Mouse (Mus musculus): ENCODE results near the gene Gm8909. TPM values are rescaled to one million over a fixed set of nuclear protein-coding genes. Genes with fewer than 3 reads are reported as not detected.
A peak's percentile ranks its signal among the peaks of the same experiment; 100 is the strongest.
"Not testable (repeated sequence)": the region's sequence is repeated elsewhere in the genome, so short reads cannot be mapped to it uniquely, and the experiment has no call there.

Gm8909 gene
- polyA plus RNA-seq, 1 experiment: 0.15 TPM

GRCm38 (mm10) chr17:36154271-36155149, 13.8 kb downstream of the Gm8909 start:
- H3K27me3 ChIP-seq (ENCODE audit: control insufficient read depth, insufficient read depth, low read length): peaks cover 15% of the 10 kb centered on the region

GRCm38 (mm10) chr17:36151200-36151599, 17.1 kb downstream of the Gm8909 start:
- not testable (repeated sequence) for H3K4me1 ChIP-seq (ENCODE audit: control insufficient read depth, insufficient read depth, insufficient read length); H3K27me3 ChIP-seq (ENCODE audit: control insufficient read depth, insufficient read depth, low read length); DNase-seq (ENCODE audit: low read depth in 1 of 2, low spot score in 2 of 2); H3K36me3 ChIP-seq (ENCODE audit: control insufficient read depth, insufficient read depth, low read length); H3K27ac ChIP-seq (ENCODE audit: insufficient read depth, low read length); H3K4me3 ChIP-seq (ENCODE audit: extremely low read depth, insufficient read depth, insufficient read length)
- WGBS: 44% methylated on average over 4 of the region's 4 CpGs

More at GRCm38 (mm10) chr17:36154271-36155149, 13.8 kb downstream of the Gm8909 start:
- Histone ChIP-seq H3K4me1 (ENCODE audit: control insufficient read depth, insufficient read depth, insufficient read length) (peaks cover 2% of the 10 kb centered on the region; the same call in 1 of the 2 replicates), H3K27ac (ENCODE audit: insufficient read depth, low read length) (no peak overlapping the region), H3K4me3 (ENCODE audit: extremely low read depth, insufficient read depth, insufficient read length) (no peak overlapping the region), H3K36me3 (ENCODE audit: control insufficient read depth, insufficient read depth, low read length) (no peaks in the 10 kb centered on the region)
- WGBS: 35% methylated on average over 3 of the region's 3 CpGs
- no peak for DNase-seq (ENCODE audit: low read depth in 1 of 2, low spot score in 2 of 2)
- TF ChIP-seq CTCF (IDR thresholded peaks at IDR 0.05; ENCODE audit: extremely low read depth, insufficient read depth, insufficient read length, insufficient replicate concordance): no peak
- TF ChIP-seq POLR2A (IDR thresholded peaks at IDR 0.05; ENCODE audit: low read depth, low read length): no peak

- H3K27me3 ChIP-seq (ENCODE audit: control insufficient read depth, insufficient read depth, low read length): peaks cover 10% of the 10 kb centered on the region
- H3K27ac ChIP-seq (ENCODE audit: insufficient read depth, low read length): not testable (repeated sequence)
These were observed 19.9 kb downstream of the Gm8909 start for GRCm38 (mm10) chr17:36148468-36148867.

DNA sequence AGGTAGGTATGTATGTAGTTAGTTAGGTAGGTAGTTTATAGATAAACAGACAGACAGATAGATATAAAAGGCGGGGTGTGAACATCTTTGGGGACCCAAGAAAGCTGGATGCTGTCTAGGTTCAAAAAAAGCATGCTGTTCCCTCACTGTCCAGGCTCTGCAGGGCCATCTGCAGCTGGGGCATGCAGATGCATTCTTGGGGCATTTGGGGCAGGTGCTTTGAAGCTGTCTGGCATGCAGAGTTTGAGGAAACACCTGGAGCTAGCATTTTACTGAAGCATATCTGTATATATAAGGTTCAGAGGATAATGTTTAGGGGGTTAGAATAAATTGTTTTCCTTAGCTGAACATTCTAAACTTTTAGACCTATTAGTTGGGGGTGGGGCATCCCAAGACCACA, 21.4 kb downstream of the Gm8909 start:
- H3K4me1 ChIP-seq (ENCODE audit: control insufficient read depth, insufficient read depth, insufficient read length); DNase-seq (ENCODE audit: low read depth in 1 of 2, low spot score in 2 of 2); H3K36me3 ChIP-seq (ENCODE audit: control insufficient read depth, insufficient read depth, low read length); H3K27ac ChIP-seq (ENCODE audit: insufficient read depth, low read length); H3K4me3 ChIP-seq (ENCODE audit: extremely low read depth, insufficient read depth, insufficient read length): not testable (repeated sequence)
- WGBS: 65% methylated on average over 1 of the region's 1 CpGs
- peaks cover 10% of the 10 kb centered on the region for H3K27me3 ChIP-seq (ENCODE audit: control insufficient read depth, insufficient read depth, low read length)

More at GRCm38 (mm10) chr17:36148468-36148867, 19.9 kb downstream of the Gm8909 start:
- not testable (repeated sequence) for H3K36me3 ChIP-seq (ENCODE audit: control insufficient read depth, insufficient read depth, low read length); H3K4me3 ChIP-seq (ENCODE audit: extremely low read depth, insufficient read depth, insufficient read length); H3K4me1 ChIP-seq (ENCODE audit: control insufficient read depth, insufficient read depth, insufficient read length); DNase-seq (ENCODE audit: low read depth in 1 of 2, low spot score in 2 of 2)
- 95% methylated on average over 5 of the region's 5 CpGs for WGBS

DNA sequence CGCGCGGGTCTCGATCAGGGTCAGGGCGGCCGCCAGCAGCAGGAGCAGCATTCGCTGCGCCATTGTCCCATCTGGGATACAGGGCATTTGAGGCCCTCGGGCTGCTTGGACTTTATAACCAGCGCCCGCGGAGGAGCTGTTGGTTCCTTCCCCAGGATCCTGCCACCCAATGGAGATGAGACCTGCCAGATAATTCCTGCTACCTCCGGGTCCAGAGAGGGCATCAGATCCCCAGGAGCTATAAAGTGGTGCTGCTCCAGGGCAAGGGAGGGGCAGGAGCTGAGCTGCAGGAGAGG, 22.5 kb downstream of the Gm8909 start:
- not testable (repeated sequence) for H3K27ac ChIP-seq (ENCODE audit: insufficient read depth, low read length); H3K4me1 ChIP-seq (ENCODE audit: control insufficient read depth, insufficient read depth, insufficient read length); DNase-seq (ENCODE audit: low read depth in 1 of 2, low spot score in 2 of 2); H3K27me3 ChIP-seq (ENCODE audit: control insufficient read depth, insufficient read depth, low read length); H3K36me3 ChIP-seq (ENCODE audit: control insufficient read depth, insufficient read depth, low read length)
- WGBS: 5% methylated on average over 13 of the region's 13 CpGs
- peak overlapping the region; percentile 56; the same call in 1 of the 2 replicates for H3K4me3 ChIP-seq (ENCODE audit: extremely low read depth, insufficient read depth, insufficient read length)

DNA sequence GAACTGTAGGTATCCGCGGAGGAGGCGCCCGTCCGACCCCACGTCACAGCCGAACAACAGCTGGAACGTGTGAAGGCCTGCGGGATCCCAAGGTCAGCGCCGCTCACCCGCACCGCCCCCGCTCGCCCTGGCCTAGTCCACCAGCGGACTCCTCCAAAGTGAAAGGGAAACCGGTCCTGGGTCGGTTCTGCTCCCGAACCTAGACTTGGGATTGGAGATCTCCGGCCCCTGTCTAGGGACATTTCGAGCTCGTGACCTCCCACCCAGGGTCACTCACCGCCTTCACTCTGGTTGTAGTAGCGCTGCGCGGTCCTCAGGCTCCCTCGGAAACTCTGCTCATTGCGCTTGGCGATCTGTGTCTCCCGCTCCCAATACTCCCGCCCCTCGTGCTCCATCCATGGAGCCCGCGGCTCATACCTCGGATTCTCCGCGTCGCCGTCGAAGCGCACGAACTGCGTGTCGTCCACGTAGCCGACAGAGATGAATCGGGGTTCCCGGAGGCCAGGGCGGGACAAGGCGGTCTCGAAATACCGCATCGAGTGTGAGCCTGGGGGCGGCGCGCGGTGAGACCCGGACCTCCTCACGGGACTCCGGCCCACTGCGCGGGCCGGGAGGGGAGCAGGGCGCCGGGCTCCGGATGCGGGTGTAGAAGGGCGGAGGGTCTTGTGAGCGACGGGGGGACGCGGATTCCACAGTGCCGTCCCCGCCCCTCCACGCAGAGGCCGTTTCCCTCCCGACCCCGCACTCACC, 23.1 kb downstream of the Gm8909 start:
- H3K4me1 ChIP-seq (ENCODE audit: control insufficient read depth, insufficient read depth, insufficient read length): no peaks in the 10 kb centered on the region; the same call in 1 of the 2 replicates
- WGBS: 3% methylated on average over 78 of the region's 78 CpGs
- no peaks in the 10 kb centered on the region for H3K36me3 ChIP-seq (ENCODE audit: control insufficient read depth, insufficient read depth, low read length)
- DNase-seq (ENCODE audit: low read depth in 1 of 2, low spot score in 2 of 2): no peak
- peaks cover 9% of the 10 kb centered on the region for H3K27me3 ChIP-seq (ENCODE audit: control insufficient read depth, insufficient read depth, low read length)
- TF ChIP-seq POLR2A (IDR thresholded peaks at IDR 0.05; ENCODE audit: low read depth, low read length) (no peak), CTCF (IDR thresholded peaks at IDR 0.05; ENCODE audit: extremely low read depth, insufficient read depth, insufficient read length, insufficient replicate concordance) (no peak)
- no peak overlapping the region for H3K27ac ChIP-seq (ENCODE audit: insufficient read depth, low read length)
- H3K4me3 ChIP-seq (ENCODE audit: extremely low read depth, insufficient read depth, insufficient read length): peak overlapping the region; percentile 56

- not testable (repeated sequence) for DNase-seq (ENCODE audit: low read depth in 1 of 2, low spot score in 2 of 2); H3K27ac ChIP-seq (ENCODE audit: insufficient read depth, low read length); H3K36me3 ChIP-seq (ENCODE audit: control insufficient read depth, insufficient read depth, low read length); H3K27me3 ChIP-seq (ENCODE audit: control insufficient read depth, insufficient read depth, low read length); H3K4me3 ChIP-seq (ENCODE audit: extremely low read depth, insufficient read depth, insufficient read length)
- 93% methylated on average over 1 of the region's 1 CpGs for WGBS
- H3K4me1 ChIP-seq (ENCODE audit: control insufficient read depth, insufficient read depth, insufficient read length): peaks cover 13% of the 10 kb centered on the region; the same call in 1 of the 2 replicates
These were observed 32.0 kb downstream of the Gm8909 start for GRCm38 (mm10) chr17:36136299-36136848.

DNA sequence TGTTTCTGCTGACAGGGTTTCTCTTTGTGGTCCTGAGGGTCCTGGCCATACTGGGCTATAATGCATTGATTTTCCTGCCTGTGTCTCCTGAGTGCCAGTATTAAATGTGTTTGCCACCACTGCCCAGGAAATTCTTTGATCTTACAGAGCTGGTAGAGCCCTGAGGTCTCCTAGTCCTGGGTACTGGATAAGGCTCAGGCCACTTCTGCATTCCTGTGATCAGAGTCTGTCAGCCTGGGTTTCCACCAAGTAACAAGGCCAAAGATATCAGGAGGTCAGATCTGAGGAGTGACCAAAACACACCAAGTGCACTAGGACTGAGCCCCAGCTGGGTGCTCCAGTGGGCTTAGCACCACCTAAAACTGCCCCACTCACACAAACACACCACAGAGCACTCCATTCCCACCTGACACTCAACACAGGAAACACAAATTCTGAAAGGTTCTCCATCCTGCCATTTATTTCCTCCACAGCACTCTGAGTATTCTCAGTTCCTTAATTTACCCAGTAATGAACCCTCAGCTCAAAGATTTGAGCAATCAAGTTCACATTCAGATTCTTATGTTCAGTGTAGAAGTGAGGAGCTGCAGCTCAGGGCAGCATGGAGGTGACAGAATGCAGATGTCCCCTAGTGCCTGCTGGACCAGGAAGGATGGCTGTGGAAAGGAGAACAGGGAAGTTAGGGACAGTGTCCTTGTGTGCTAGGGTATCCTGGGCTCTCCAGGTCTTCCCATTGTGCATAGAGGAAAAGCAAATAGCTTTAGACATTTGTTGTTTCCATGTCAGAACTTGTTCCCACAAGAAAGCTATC, 32.7 kb downstream of the Gm8909 start:
- H3K27me3 ChIP-seq (ENCODE audit: control insufficient read depth, insufficient read depth, low read length); H3K4me3 ChIP-seq (ENCODE audit: extremely low read depth, insufficient read depth, insufficient read length); H3K36me3 ChIP-seq (ENCODE audit: control insufficient read depth, insufficient read depth, low read length); DNase-seq (ENCODE audit: low read depth in 1 of 2, low spot score in 2 of 2): not testable (repeated sequence)
- Histone ChIP-seq H3K4me1 (ENCODE audit: control insufficient read depth, insufficient read depth, insufficient read length) (peaks cover 13% of the 10 kb centered on the region; the same call in 1 of the 2 replicates), H3K27ac (ENCODE audit: insufficient read depth, low read length) (peak overlapping the region; percentile 60; the same call in 1 of the 2 replicates)
